Mouse (Mus musculus): Measurements from ENCODE around the gene Cckar. TPM values are rescaled to one million over a fixed set of nuclear protein-coding genes. Genes with fewer than 3 reads are reported as not detected.

The Cckar gene
- polyA plus RNA-seq (2012; ENCODE audit: low replicate concordance) = not detected in 2 replicates

DNA sequence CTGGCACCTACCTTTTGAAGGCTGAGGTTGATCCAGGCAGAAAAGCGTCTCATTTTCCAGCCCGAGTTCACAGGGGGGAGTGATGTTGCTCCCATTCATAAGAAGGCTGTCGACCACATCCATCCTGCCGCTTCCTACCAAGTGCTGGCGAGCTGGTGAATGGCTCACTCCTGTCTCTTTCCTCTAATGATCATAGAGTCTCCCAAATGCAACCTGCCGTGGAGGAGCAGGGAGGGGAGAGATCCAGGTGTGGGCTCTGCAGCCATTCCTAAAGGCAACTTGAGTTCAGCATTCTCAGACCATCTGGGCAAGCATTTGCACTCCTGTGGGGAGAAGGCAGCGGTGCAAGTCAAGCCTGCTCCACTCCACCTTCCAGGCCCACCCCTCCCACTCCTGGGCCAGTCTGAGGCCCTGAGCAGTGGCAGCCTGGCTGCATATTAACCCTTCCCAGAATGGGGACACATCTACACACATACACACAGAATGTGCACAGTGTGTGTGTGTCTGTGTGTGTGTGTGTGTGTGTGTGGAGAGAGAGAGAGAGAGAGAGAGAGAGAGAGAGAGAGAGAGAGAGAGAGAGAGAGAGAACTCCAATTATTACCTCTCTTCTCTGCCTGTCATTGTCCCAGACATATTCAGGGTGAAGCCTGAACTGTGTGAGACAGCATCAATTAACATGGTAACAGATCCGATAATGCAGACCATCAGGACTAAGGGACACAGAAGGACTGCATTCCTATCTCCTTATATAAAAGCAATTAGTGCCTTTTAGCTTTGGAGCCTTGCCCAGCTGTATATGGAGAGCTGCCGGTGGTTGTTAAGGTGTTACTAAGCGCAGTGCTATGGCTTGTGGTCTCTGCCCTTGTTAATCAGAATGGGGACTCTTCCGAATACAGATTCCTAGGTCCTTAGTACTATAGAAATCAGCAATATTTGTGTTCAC is at the start of gene Cckar:
TSS of gene Cckar (minus strand) at position 471 of the 943 bp plus-strand sequence.

Other genes with a start within 250 kb of the Cckar start
- 1.5 and 4.5 TPM in 2 replicates for gene Rbpj, start 241.6 kb downstream of the Cckar start, polyA plus RNA-seq (2012; ENCODE audit: low replicate concordance)
- 8.8 and 9.4 TPM in 2 replicates for gene Tbc1d19, start 101.9 kb upstream of the Cckar start, polyA plus RNA-seq (2012; ENCODE audit: low replicate concordance)

Data from leukemia stem cell, adult 10-12 weeks (primary cell).